Mouse (Mus musculus) liver, embryonic 14.5 days (tissue): Measurements from ENCODE around the gene Tmem132b. TPM values are rescaled to one million over a fixed set of nuclear protein-coding genes. Genes with fewer than 3 reads are reported as not detected.
A peak's percentile ranks its signal among the peaks of the same experiment; 100 is the strongest.

ENCODE experiments used
- ATAC-seq: fragments of 200-750 bp; cut with Nextera tagmentation; 2 replicates; pipeline ENCODE4 v1.8.0; 2017; ENCODE audit warnings: moderate number of reproducible peaks, mild to moderate bottlenecking, moderate library complexity; ENCODE audit not compliant: insufficient read depth
- DNase-seq, 3 experiments: peaks; one replicate each; pipeline ENCODE4 v3.0.0-alpha.2; 2012 to 2013; ENCODE audit warnings: low read depth in 3 of 3, low spot score in 3 of 3
- H3K27ac ChIP-seq: fragments of 300-500 bp; sonication (generic); 2 replicates; pipeline ENCODE4 v1.5.1; 2014; ENCODE audit warnings: moderate library complexity, mild to moderate bottlenecking, control low read depth, inconsistent platforms
- H3K27me3 ChIP-seq: fragments of 300-500 bp; sonication (generic); 2 replicates; pipeline ENCODE4 v1.6.1; 2014; ENCODE audit warnings: mild to moderate bottlenecking, low read length, moderate library complexity; ENCODE audit not compliant: control insufficient read depth, insufficient read depth
- H3K36me3 ChIP-seq: fragments of 300-500 bp; sonication (generic); replicated peaks from 2 replicates; pipeline ENCODE4 v1.6.1; 2014; ENCODE audit warnings: low read depth; ENCODE audit not compliant: control insufficient read depth, insufficient read depth
- H3K4me1 ChIP-seq, 2 experiments: fragments of 200-500 bp in 1 of 2; fragments of 300-500 bp in 1 of 2; sonication (generic) in 1 of 2; replicated peaks; 2 replicates each; pipeline ENCODE4 v1.6.1; 2012 to 2014; ENCODE audit warnings: antibody characterized with exemption in 1 of 2, inconsistent platforms in 1 of 2, low read length in 1 of 2; ENCODE audit not compliant: control insufficient read depth in 2 of 2, insufficient read depth in 2 of 2
- H3K4me2 ChIP-seq: fragments of 300-500 bp; sonication (generic); 2 replicates; pipeline ENCODE4 v1.6.1; 2014; ENCODE audit warnings: low read depth, mild to moderate bottlenecking, control low read depth, moderate library complexity
- H3K4me3 ChIP-seq, 2 experiments: fragments of 200-500 bp in 1 of 2; fragments of 300-500 bp in 1 of 2; sonication (generic) in 1 of 2; 2 replicates each; pipeline ENCODE4 v1.5.1; 2012 to 2014; ENCODE audit warnings: low read depth in 2 of 2, low read length in 2 of 2, mild to moderate bottlenecking in 2 of 2, control low read depth in 1 of 2, inconsistent platforms in 1 of 2, moderate library complexity in 1 of 2; ENCODE audit not compliant: insufficient read depth in 1 of 2
- H3K9ac ChIP-seq: fragments of 300-500 bp; sonication (generic); replicated peaks from 2 replicates; pipeline ENCODE4 v1.6.1; 2014; ENCODE audit warnings: mild to moderate bottlenecking, control low read depth, moderate library complexity
- H3K9me3 ChIP-seq: fragments of 300-500 bp; sonication (generic); 2 replicates; pipeline ENCODE4 v1.6.1; 2016; ENCODE audit warnings: low read length, mixed read lengths; ENCODE audit not compliant: control insufficient read depth
- CTCF ChIP-seq: IDR thresholded peaks from 2 replicates; pipeline ENCODE4 v1.5.1; 2016; ENCODE audit warnings: antibody characterized with exemption, low read depth, control low read depth
- EP300 ChIP-seq: IDR thresholded peaks from 2 replicates; pipeline ENCODE4 v1.6.1; 2016; ENCODE audit warnings: antibody characterized with exemption, low read depth
- WGBS: fragments of 180-500 bp; shearing (Covaris S2); extraction: QIAGEN DNeasy Blood & Tissue Kit; methylation state at CpG from one replicate; pipeline ENCODE4 v1.1.7; 2014; ENCODE audit not compliant: insufficient replicate concordance; 5-methylcytosine and 5-hydroxymethylcytosine counted together
- polyA plus RNA-seq, 2 experiments: library from polyadenylated mRNA; depleted of rRNA in 1 of 2; stranded (reverse) in 1 of 2; unstranded in 1 of 2; fragments of >200 nt; fragmentation: Nextera tagmentation in 1 of 2; extraction: Ambion mirVana in 1 of 2; gene quantifications; 2 replicates each; pipeline versions ENCODE4 v1.2.1 to v1.2.3; 2012 to 2014

Gene Tmem132b
- polyA plus RNA-seq, 2 experiments, result not detected

GRCm38 (mm10) chr5:125515006-125515405, 16.6 kb upstream of the Tmem132b start:
- no peaks in the 10 kb centered on the region for H3K27me3 ChIP-seq
- no peak overlapping the region for H3K4me2 ChIP-seq
- no peak overlapping the region for H3K27ac ChIP-seq
- DNase-seq (no peak), ATAC-seq (no peak)
- H3K36me3 ChIP-seq, result peaks cover 2% of the 10 kb centered on the region
- H3K9ac ChIP-seq, result no peak overlapping the region
- no peaks in the 10 kb centered on the region for H3K9me3 ChIP-seq
- H3K4me3 ChIP-seq, result no peak overlapping the region
- WGBS, result 80% methylated on average over 12 of the region's 12 CpGs
- H3K4me1 ChIP-seq, result no peaks in the 10 kb centered on the region
- TF ChIP-seq EP300 (no peak), CTCF (no peak)

- Histone ChIP-seq H3K4me2 (no peak overlapping the region), H3K27ac (no peak overlapping the region), H3K36me3 (peaks cover 2% of the 10 kb centered on the region), H3K27me3 (no peaks in the 10 kb centered on the region), H3K4me1 (peaks cover 0 to 5% of the 10 kb centered on the region in 2 experiments; a peak in 2 of 4 replicates), H3K9me3 (no peaks in the 10 kb centered on the region), H3K9ac (no peak overlapping the region), H3K4me3 (no peak overlapping the region)
- TF ChIP-seq EP300, result no peak
- peak; percentile 69 for TF ChIP-seq CTCF
- no peak for DNase-seq
- WGBS, result 51% methylated on average over 5 of the region's 5 CpGs
- no peak for ATAC-seq
Observed at GRCm38 (mm10) chr5:125518640-125519039, 12.9 kb upstream of the Tmem132b start.

GRCm38 (mm10) chr5:125520930-125521590, 10.5 kb upstream of the Tmem132b start:
- whole genome bisulfite sequencing, result 5% methylated on average over 15 of the region's 15 CpGs
- no peak for TF ChIP-seq EP300
- TF ChIP-seq CTCF, result no peak
- DNase-seq, result peak in 1 of 3 experiments; percentile 37
- Histone ChIP-seq H3K27ac (no peak overlapping the region), H3K4me3 (peak overlapping the region; percentile 27 to 55), H3K9ac (no peak overlapping the region), H3K36me3 (no peaks in the 10 kb centered on the region; the same call in 1 of the 2 replicates), H3K27me3 (no peaks in the 10 kb centered on the region), H3K4me2 (peak overlapping the region; percentile 47), H3K9me3 (no peaks in the 10 kb centered on the region), H3K4me1 (peaks cover 0 to 5% of the 10 kb centered on the region in 2 experiments; a peak in 2 of 4 replicates)
- peak; percentile 36; the same call in 1 of the 2 replicates for ATAC-seq

- H3K9ac ChIP-seq, result no peak overlapping the region
- H3K4me2 ChIP-seq, result no peak overlapping the region
- WGBS, result 44% methylated on average over 2 of the region's 2 CpGs
- no peak for ATAC-seq
- DNase-seq, result no peak
- no peaks in the 10 kb centered on the region for H3K27me3 ChIP-seq
- TF ChIP-seq EP300, result no peak
- no peak for TF ChIP-seq CTCF
- H3K4me1 ChIP-seq, result peaks cover 0 to 5% of the 10 kb centered on the region in 2 experiments; a peak in 2 of 4 replicates
- H3K4me3 ChIP-seq, result no peak overlapping the region
- no peak overlapping the region for H3K27ac ChIP-seq
- peaks cover 3% of the 10 kb centered on the region for H3K9me3 ChIP-seq
- no peaks in the 10 kb centered on the region for H3K36me3 ChIP-seq
Observed at GRCm38 (mm10) chr5:125523361-125523760, 8.2 kb upstream of the Tmem132b start.

- no peak overlapping the region for H3K27ac ChIP-seq
- peaks cover 0 to 5% of the 10 kb centered on the region in 2 experiments; a peak in 2 of 4 replicates for H3K4me1 ChIP-seq
- H3K4me3 ChIP-seq, result no peak overlapping the region
- ATAC-seq, result no peak
- H3K9ac ChIP-seq, result no peak overlapping the region
- peaks cover 10% of the 10 kb centered on the region for H3K27me3 ChIP-seq
- H3K4me2 ChIP-seq, result no peak overlapping the region
- TF ChIP-seq EP300 (no peak), CTCF (peak; percentile 71)
- 34% methylated on average over 5 of the region's 5 CpGs for WGBS
- H3K36me3 ChIP-seq, result no peaks in the 10 kb centered on the region
- no peak for DNase-seq
- peaks cover 3% of the 10 kb centered on the region for H3K9me3 ChIP-seq
Observed at GRCm38 (mm10) chr5:125525516-125525915, 6.1 kb upstream of the Tmem132b start.
